Mouse (Mus musculus) G1E (cell line): ENCODE measurements around the gene Ehbp1.

ENCODE experiments used
- CTCF ChIP-seq: IDR thresholded peaks from 2 replicates; pipeline ENCODE4 v1.5.1; 2012; ENCODE audit warnings: low read depth, low read length, inconsistent platforms, mixed read lengths
- GATA1 ChIP-seq: IDR thresholded peaks from 2 replicates; pipeline ENCODE4 v1.6.1; 2012; ENCODE audit warnings: borderline replicate concordance, low read length, inconsistent platforms, mixed read lengths
- GATA2 ChIP-seq: IDR thresholded peaks from 2 replicates; pipeline ENCODE4 v1.6.1; 2012; ENCODE audit warnings: low read depth, low read length, inconsistent platforms, borderline replicate concordance
- POLR2AphosphoS5 ChIP-seq: IDR thresholded peaks from 2 replicates; pipeline ENCODE4 v1.6.1; 2012; ENCODE audit warnings: low read depth, low read length, inconsistent platforms; ENCODE audit not compliant: insufficient replicate concordance
- TAL1 ChIP-seq: conservative IDR thresholded peaks from 2 replicates; pipeline ENCODE4 v1.6.1; 2012; ENCODE audit warnings: low read depth, low read length, inconsistent platforms, mixed read lengths

GRCm38 (mm10) chr11:22017444-22017843 lies 324.6 kb downstream of the Ehbp1 start:
- TF ChIP-seq CTCF (no peak), TAL1 (no peak), GATA1 (no peak), GATA2 (no peak), POLR2AphosphoS5 (no peak)
